ENCODE assay signal across 10 mouse cellular contexts in genomic region chr10:59972534-59972933, GRCm38 (mm10). TPM values are rescaled to one million over a fixed set of nuclear protein-coding genes. Genes with fewer than 3 reads are reported as not detected.
DNase-seq lines count a peak whose midpoint lies in the region; ATAC-seq and TF ChIP-seq lines count a peak whose summit lies in the region.
"Had no signal": no experiment of that assay in that cellular context is flagged by ENCODE, and none has a peak within 500 bp of the region (broad histone marks: within the 10 kb centered on the region; RNA-seq: fewer than 3 reads in every experiment).

No protein-coding gene starts in this region.

- peak; percentile 75 for DNase-seq in kidney, adult 11 months
- DNase-seq in ZHBTc4 (ENCODE audit: low read depth, low spot score), result peak; percentile 69
- peak; percentile 77 for DNase-seq in heart, postnatal 25 days (ENCODE audit: low spot score)
- DNase-seq in lung, embryonic 14.5 days, result peak; percentile 42

- no peak for ATAC-seq in kidney, embryonic 16.5 days (ENCODE audit: low FRiP score, low TSS enrichment)
- no peak for ATAC-seq in lung, embryonic 14.5 days (ENCODE audit: insufficient read depth)
- ATAC-seq in erythroblast, adult 5-6 weeks (replicated peaks; ENCODE audit: low FRiP score, poor library complexity, severe bottlenecking), result no peak
- ATAC-seq in erythroid progenitor cell, adult 5-6 weeks (replicated peaks; ENCODE audit: low FRiP score, poor library complexity, severe bottlenecking), result no peak
- no peak for ATAC-seq in cerebellum, adult (ENCODE audit: insufficient number of reproducible peaks, low FRiP score, low TSS enrichment)
- ATAC-seq: forebrain, embryonic 15.5 days had no signal

- peaks cover 29% of the 10 kb centered on the region for H3K4me1 ChIP-seq in kidney, embryonic 16.5 days (ENCODE audit: insufficient read depth, low read length)
- H3K4me1 ChIP-seq in lung, embryonic 14.5 days (ENCODE audit: insufficient read depth), result peaks cover 23% of the 10 kb centered on the region

- no peaks in the 10 kb centered on the region for H3K27me3 ChIP-seq in kidney, embryonic 16.5 days (ENCODE audit: insufficient read depth, low read length)
- H3K27me3 ChIP-seq in lung, embryonic 14.5 days (ENCODE audit: insufficient read depth, low read length), result no peaks in the 10 kb centered on the region
- H3K27me3 ChIP-seq: forebrain, embryonic 15.5 days had no signal

- no peak overlapping the region; the same call in 1 of the 2 replicates for H3K27ac ChIP-seq in kidney, embryonic 16.5 days (ENCODE audit: low read length)
- H3K27ac ChIP-seq in lung, embryonic 14.5 days (ENCODE audit: low read depth), result no peak overlapping the region
- H3K27ac ChIP-seq: forebrain, embryonic 15.5 days had no signal

- H3K4me3 ChIP-seq in kidney, embryonic 16.5 days (ENCODE audit: low read length), result no peak overlapping the region
- no peak overlapping the region for H3K4me3 ChIP-seq in lung, embryonic 14.5 days (ENCODE audit: low read depth, low read length)
- H3K4me3 ChIP-seq: forebrain, embryonic 15.5 days; left cerebral cortex, adult 2 months had no signal

- intact Hi-C loops in heart, postnatal 25 days (cut with DNase I), result no loop called here

- WGBS in kidney, embryonic 16.5 days, result 68% methylated on average over 2 of the region's 2 CpGs
- WGBS in lung, embryonic 14.5 days, result 77% methylated on average over 2 of the region's 2 CpGs

- H3K9me3 ChIP-seq in kidney, embryonic 16.5 days (ENCODE audit: low read length), result no peaks in the 10 kb centered on the region
- H3K9me3 ChIP-seq in lung, embryonic 14.5 days (ENCODE audit: low read depth, low read length), result no peaks in the 10 kb centered on the region
- H3K9me3 ChIP-seq: forebrain, embryonic 15.5 days had no signal

- TF ChIP-seq CTCF in lung, embryonic 14.5 days (IDR thresholded peaks at IDR 0.05; ENCODE audit: low read depth), result no peak

- H3K9ac ChIP-seq in kidney, embryonic 16.5 days (replicated peaks; ENCODE audit: low read length), result no peak overlapping the region
- no peak overlapping the region for H3K9ac ChIP-seq in lung, embryonic 14.5 days
- H3K9ac ChIP-seq: forebrain, embryonic 15.5 days had no signal

- no peak overlapping the region for H3K4me2 ChIP-seq in kidney, embryonic 16.5 days (replicated peaks; ENCODE audit: low read depth, low read length)
- no peak overlapping the region for H3K4me2 ChIP-seq in lung, embryonic 14.5 days
- H3K4me2 ChIP-seq: forebrain, embryonic 15.5 days had no signal

- H3K36me3 ChIP-seq in kidney, embryonic 16.5 days (ENCODE audit: insufficient read depth, low read length), result no peaks in the 10 kb centered on the region
- H3K36me3 ChIP-seq in lung, embryonic 14.5 days (ENCODE audit: insufficient read depth), result no peaks in the 10 kb centered on the region
- H3K36me3 ChIP-seq: forebrain, embryonic 15.5 days had no signal

RNA-seq across cellular contexts. Expression of gene Ddit4, which starts 20.9 kb away (rescaled TPM):
- polyA plus RNA-seq in kidney, embryonic 16.5 days (2015; fragmentation: Nextera tagmentation; extraction: Ambion mirVana), result 30.6 and 31.9 TPM in 2 replicates
- total RNA-seq in heart, postnatal 25 days (2021), result 10 to 100 TPM; 41.8 to 77.1 TPM
- polyA plus RNA-seq in lung, embryonic 14.5 days (2014; fragmentation: Nextera tagmentation; extraction: Ambion mirVana), result 3.0 and 3.5 TPM in 2 replicates
- total RNA-seq in erythroblast, adult 5-6 weeks (2015; ENCODE audit: low replicate concordance), result 1.7 TPM in 1 of 2 replicates, not detected in the other
- 0.17 and 0.84 TPM in 2 replicates for total RNA-seq in erythroblast, adult 5-6 weeks (2017; ENCODE audit: low replicate concordance)
- 0.72 and 3.8 TPM in 2 replicates for total RNA-seq in erythroid progenitor cell, adult 5-6 weeks (2015; ENCODE audit: low replicate concordance)
- total RNA-seq in erythroid progenitor cell, adult 5-6 weeks (2017; ENCODE audit: low replicate concordance), result 1.9 TPM in 1 of 2 replicates, not detected in the other

RNA-seq across cellular contexts. Expression of gene Ascc1, which starts 30.1 kb away (rescaled TPM):
- 56.3 and 58.0 TPM in 2 replicates for polyA plus RNA-seq in kidney, embryonic 16.5 days (2015; fragmentation: Nextera tagmentation; extraction: Ambion mirVana)
- total RNA-seq in heart, postnatal 25 days (2021), result 10 to 100 TPM; 20.5 to 23.1 TPM
- polyA plus RNA-seq in lung, embryonic 14.5 days (2014; fragmentation: Nextera tagmentation; extraction: Ambion mirVana), result 34.7 and 35.3 TPM in 2 replicates
- total RNA-seq in erythroblast, adult 5-6 weeks (2015; ENCODE audit: low replicate concordance), result 11.3 and 13.1 TPM in 2 replicates
- total RNA-seq in erythroblast, adult 5-6 weeks (2017; ENCODE audit: low replicate concordance), result 9.6 and 10.0 TPM in 2 replicates
- 11.3 and 21.6 TPM in 2 replicates for total RNA-seq in erythroid progenitor cell, adult 5-6 weeks (2015; ENCODE audit: low replicate concordance)
- 9.6 and 22.6 TPM in 2 replicates for total RNA-seq in erythroid progenitor cell, adult 5-6 weeks (2017; ENCODE audit: low replicate concordance)

RNA-seq across cellular contexts. Expression of gene Anapc16, which starts 30.4 kb away (rescaled TPM):
- polyA plus RNA-seq in kidney, embryonic 16.5 days (2015; fragmentation: Nextera tagmentation; extraction: Ambion mirVana), result 93.6 and 95.2 TPM in 2 replicates
- 10 to 100 TPM; 62.1 to 67.4 TPM for total RNA-seq in heart, postnatal 25 days (2021)
- polyA plus RNA-seq in lung, embryonic 14.5 days (2014; fragmentation: Nextera tagmentation; extraction: Ambion mirVana), result 108 and 109 TPM in 2 replicates
- total RNA-seq in erythroblast, adult 5-6 weeks (2015; ENCODE audit: low replicate concordance), result 16.3 and 21.3 TPM in 2 replicates
- 23.4 and 27.5 TPM in 2 replicates for total RNA-seq in erythroblast, adult 5-6 weeks (2017; ENCODE audit: low replicate concordance)
- 42.5 and 54.5 TPM in 2 replicates for total RNA-seq in erythroid progenitor cell, adult 5-6 weeks (2015; ENCODE audit: low replicate concordance)
- total RNA-seq in erythroid progenitor cell, adult 5-6 weeks (2017; ENCODE audit: low replicate concordance), result 34.0 and 36.5 TPM in 2 replicates

Comparison
In these comparisons a context has a peak if more than half of its experiments do, and no peak if none do; other contexts are left out.
1. RNA of gene Ddit4, which starts 20.9 kb away (total RNA-seq): 41.8 to 77.1 TPM in heart, postnatal 25 days; 0.72 to 3.8 TPM in erythroid progenitor cell, adult 5-6 weeks and 0.17 to 1.7 TPM in erythroblast, adult 5-6 weeks; every median in the first group is over 4 times any median in the second.
2. Peak in every context shown above with its lines, with median percentiles within 50 percentile points of each other: DNase-seq.